Mouse (Mus musculus): ENCODE measurements at regions not wholly inside any gene's neighbourhood (a gene's known extent, or its start where the extent isn't known, plus 50 kb on each side); places are given as distances from the start of the nearest gene placed in this dataset.

DNA sequence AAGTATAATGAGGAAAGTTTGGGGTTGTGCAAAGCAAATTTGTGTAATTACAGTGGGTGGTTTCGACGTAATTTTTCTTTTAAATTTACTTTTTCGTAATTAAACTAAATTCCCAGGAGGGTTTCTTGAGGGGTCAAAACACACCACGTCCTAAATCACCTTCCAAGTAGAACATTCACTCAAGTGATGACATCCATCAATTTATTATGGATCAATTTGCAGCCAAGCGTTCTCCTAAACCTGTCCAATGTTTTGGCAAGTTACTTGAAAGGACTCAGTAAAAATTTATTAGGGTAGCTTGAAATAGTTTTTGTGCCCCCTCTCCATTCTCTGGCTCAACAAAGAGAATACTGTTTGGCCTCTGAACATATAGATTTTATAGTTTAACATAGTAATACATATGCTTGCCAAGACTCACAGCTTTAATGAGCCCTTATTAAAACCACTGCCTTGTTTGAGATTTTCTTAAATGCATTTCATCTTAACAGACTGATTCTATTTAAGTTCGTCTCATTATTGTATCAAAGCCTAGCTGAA is 94.6 kb upstream of the Robo2 start:
- Histone ChIP-seq H3K4me3 (no peak overlapping the region), H3K4me2 (no peak overlapping the region), H3K9ac (no peak overlapping the region), H3K9me3 (no peaks in the 10 kb centered on the region), H3K4me1 (no peaks in the 10 kb centered on the region), H3K27me3 (no peaks in the 10 kb centered on the region), H3K27ac (no peak overlapping the region), H3K36me3 (no peaks in the 10 kb centered on the region)
- WGBS, result 67% methylated on average over 6 of the region's 6 CpGs
- ATAC-seq (ENCODE audit: insufficient number of reproducible peaks, insufficient read depth, low FRiP score, low TSS enrichment, low read depth), result no peak

- Histone ChIP-seq H3K27ac (no peak overlapping the region), H3K4me3 (no peak overlapping the region), H3K27me3 (no peaks in the 10 kb centered on the region), H3K4me2 (no peak overlapping the region), H3K36me3 (no peaks in the 10 kb centered on the region), H3K9ac (no peak overlapping the region), H3K4me1 (no peaks in the 10 kb centered on the region), H3K9me3 (no peaks in the 10 kb centered on the region)
- ATAC-seq (ENCODE audit: insufficient number of reproducible peaks, insufficient read depth, low FRiP score, low TSS enrichment, low read depth), result no peak
- WGBS, result 82% methylated on average over 5 of the region's 5 CpGs
Observed at GRCm38 (mm10) chr16:74504426-74504825, 92.8 kb upstream of the Robo2 start.

DNA sequence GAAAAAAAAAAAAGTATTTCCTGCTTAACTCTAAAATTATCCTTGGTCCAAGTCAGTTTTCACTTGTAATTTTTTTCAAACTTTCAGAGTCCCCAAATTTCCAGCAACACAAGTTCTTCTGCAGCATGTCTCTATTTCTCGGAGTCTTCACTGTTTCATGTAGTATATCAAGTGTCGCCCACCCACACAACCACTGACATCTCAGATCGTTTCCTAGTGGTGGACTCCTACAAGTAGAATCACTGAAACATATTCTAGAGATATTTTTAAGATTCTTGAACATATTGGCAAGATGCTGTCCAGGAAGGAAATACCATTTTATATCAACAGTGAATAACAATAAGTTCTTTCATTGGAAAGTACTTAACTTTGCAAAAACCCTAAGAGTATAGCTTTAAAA is 89.1 kb upstream of the Robo2 start:
- Histone ChIP-seq H3K36me3 (no peaks in the 10 kb centered on the region), H3K27ac (no peak overlapping the region), H3K4me1 (no peaks in the 10 kb centered on the region), H3K4me2 (no peak overlapping the region), H3K27me3 (no peaks in the 10 kb centered on the region), H3K9me3 (no peaks in the 10 kb centered on the region), H3K4me3 (no peak overlapping the region), H3K9ac (no peak overlapping the region)
- no peak for ATAC-seq (ENCODE audit: insufficient number of reproducible peaks, insufficient read depth, low FRiP score, low TSS enrichment, low read depth)
- WGBS, result 73% methylated on average over 3 of the region's 3 CpGs

DNA sequence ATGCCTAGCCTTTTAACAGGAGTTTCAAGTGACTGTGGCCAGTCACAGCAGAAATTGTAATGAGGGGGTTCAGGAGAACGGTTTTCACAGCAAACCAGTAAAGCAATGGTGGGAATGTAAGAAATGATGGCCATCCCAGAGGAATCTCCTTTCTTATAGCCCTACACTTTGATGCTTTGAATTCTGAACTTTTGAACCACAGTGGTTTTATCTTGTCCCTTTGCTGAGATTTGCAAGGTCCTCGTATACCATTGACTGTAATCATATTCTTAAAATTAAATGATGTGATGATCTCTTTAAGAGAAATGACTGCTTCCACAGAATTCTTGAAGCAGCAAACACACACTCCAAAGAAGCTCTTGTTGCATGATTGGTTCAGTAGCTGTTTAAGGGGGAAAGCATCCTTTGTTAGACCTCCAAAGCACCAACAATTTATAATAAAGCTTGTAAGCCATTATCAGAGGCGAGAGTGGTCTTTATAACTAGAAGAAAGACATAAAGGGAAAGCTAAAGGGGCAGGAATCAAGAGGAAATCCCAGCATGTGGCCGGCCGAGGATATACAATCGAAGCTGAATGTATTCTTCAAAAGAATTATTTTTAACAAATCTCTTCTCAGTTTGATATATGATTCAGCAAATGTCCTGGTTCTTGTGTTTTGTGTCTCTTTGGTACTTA is 56.3 kb upstream of the Robo2 start:
- no peaks in the 10 kb centered on the region for H3K9me3 ChIP-seq
- no peaks in the 10 kb centered on the region for H3K36me3 ChIP-seq
- ATAC-seq (ENCODE audit: insufficient number of reproducible peaks, insufficient read depth, low FRiP score, low TSS enrichment, low read depth), result no peak
- WGBS, result 55% methylated on average over 6 of the region's 6 CpGs
- no peak overlapping the region for H3K9ac ChIP-seq
- H3K4me1 ChIP-seq, result 0 out of 2 replicates have a peak, but pooled peaks cover 3% of the 10 kb centered on the region
- no peak overlapping the region for H3K4me3 ChIP-seq
- H3K4me2 ChIP-seq, result no peak overlapping the region
- H3K27ac ChIP-seq, result no peak overlapping the region
- no peaks in the 10 kb centered on the region for H3K27me3 ChIP-seq

GRCm38 (mm10) chr16:74467159-74467558 is 55.5 kb upstream of the Robo2 start:
- Histone ChIP-seq H3K9ac (no peak overlapping the region), H3K27ac (no peak overlapping the region; the same call in 1 of the 2 replicates), H3K9me3 (no peaks in the 10 kb centered on the region), H3K4me2 (no peak overlapping the region), H3K27me3 (no peaks in the 10 kb centered on the region), H3K36me3 (no peaks in the 10 kb centered on the region), H3K4me3 (no peak overlapping the region), H3K4me1 (0 out of 2 replicates have a peak, but pooled peaks cover 3% of the 10 kb centered on the region)
- ATAC-seq (ENCODE audit: insufficient number of reproducible peaks, insufficient read depth, low FRiP score, low TSS enrichment, low read depth), result no peak
- 57% methylated on average over 7 of the region's 7 CpGs for WGBS

DNA sequence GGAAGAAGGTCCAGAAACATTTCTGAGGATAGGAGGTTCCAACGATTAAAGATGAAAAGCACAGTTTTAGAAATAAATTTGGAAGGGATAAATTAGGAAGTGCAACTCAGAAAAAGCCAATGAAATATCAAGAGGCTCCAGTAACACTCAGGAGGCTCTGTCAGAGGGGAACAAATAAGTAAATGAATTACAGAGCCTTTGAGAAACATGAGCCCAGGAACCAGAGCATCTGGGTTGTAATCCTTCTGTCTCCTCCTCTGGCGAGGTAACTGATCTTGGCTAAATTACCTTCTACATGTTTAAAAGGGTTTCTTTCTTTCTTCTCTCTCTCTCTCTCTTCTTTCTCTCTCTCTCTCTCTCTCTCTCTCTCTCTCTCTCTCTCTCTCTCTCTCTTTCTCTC is 53.2 kb upstream of the Robo2 start:
- Histone ChIP-seq H3K9me3 (no peaks in the 10 kb centered on the region), H3K27ac (no peak overlapping the region), H3K4me2 (no peak overlapping the region), H3K27me3 (no peaks in the 10 kb centered on the region), H3K36me3 (no peaks in the 10 kb centered on the region), H3K4me1 (0 out of 2 replicates have a peak, but pooled peaks cover 3% of the 10 kb centered on the region), H3K4me3 (no peak overlapping the region), H3K9ac (no peak overlapping the region)
- 27% methylated on average over 2 of the region's 2 CpGs for WGBS
- ATAC-seq (ENCODE audit: insufficient number of reproducible peaks, insufficient read depth, low FRiP score, low TSS enrichment, low read depth), result no peak

GRCm38 (mm10) chr16:74464290-74464689 is 52.7 kb upstream of the Robo2 start:
- Histone ChIP-seq H3K9ac (no peak overlapping the region), H3K9me3 (no peaks in the 10 kb centered on the region), H3K27me3 (no peaks in the 10 kb centered on the region), H3K36me3 (no peaks in the 10 kb centered on the region), H3K4me3 (no peak overlapping the region), H3K27ac (no peak overlapping the region), H3K4me1 (0 out of 2 replicates have a peak, but pooled peaks cover 3% of the 10 kb centered on the region), H3K4me2 (no peak overlapping the region)
- WGBS, result 49% methylated on average over 6 of the region's 6 CpGs
- ATAC-seq (ENCODE audit: insufficient number of reproducible peaks, insufficient read depth, low FRiP score, low TSS enrichment, low read depth), result no peak

GRCm38 (mm10) chr16:74462436-74462835 is 50.8 kb upstream of the Robo2 start:
- Histone ChIP-seq H3K4me3 (no peak overlapping the region), H3K27ac (no peak overlapping the region), H3K9me3 (no peaks in the 10 kb centered on the region), H3K4me2 (no peak overlapping the region), H3K27me3 (no peaks in the 10 kb centered on the region), H3K9ac (no peak overlapping the region), H3K36me3 (no peaks in the 10 kb centered on the region), H3K4me1 (0 out of 2 replicates have a peak, but pooled peaks cover 3% of the 10 kb centered on the region)
- ATAC-seq (ENCODE audit: insufficient number of reproducible peaks, insufficient read depth, low FRiP score, low TSS enrichment, low read depth), result no peak
- 86% methylated on average over 3 of the region's 3 CpGs for WGBS

Data from embryonic facial prominence, embryonic 13.5 days (tissue).